Comparison of ENCODE assay signal across 17 mouse cellular contexts in genomic region chr4:123110751-123111150, GRCm38 (mm10). TPM values are rescaled to one million over a fixed set of nuclear protein-coding genes. Genes with fewer than 3 reads are reported as not detected.
"Had no signal": no experiment of that assay in that cellular context is flagged by ENCODE, and none has a peak within 500 bp of the region (broad histone marks: within the 10 kb centered on the region; RNA-seq: fewer than 3 reads in every experiment).

No protein-coding gene starts in this region.

- H3K4me3 ChIP-seq: limb, embryonic 12.5 days; limb, embryonic 15.5 days; megakaryocyte, embryonic 14.5 days; midbrain, embryonic 10.5 days; midbrain, embryonic 15.5 days; neural tube, embryonic 12.5 days; neural tube, embryonic 15.5 days had no signal

- DNase-seq: kidney, adult 18-20 months; kidney, adult 9 months; kidney, postnatal 14 days; kidney, postnatal 4 days; liver, postnatal 0 days; lung, embryonic 14.5 days; thymus, postnatal 25 days had no signal

- H3K27ac ChIP-seq: limb, embryonic 12.5 days; limb, embryonic 15.5 days; liver, embryonic 14.5 days; midbrain, embryonic 10.5 days; midbrain, embryonic 15.5 days; neural tube, embryonic 12.5 days; neural tube, embryonic 15.5 days; stomach, postnatal 0 days had no signal

RNA-seq across cellular contexts. Expression of gene Oxct2b, which starts 5.3 kb away (rescaled TPM):
- total RNA-seq: layer of hippocampus, adult 18-20 months had no signal

RNA-seq across cellular contexts. Expression of gene Bmp8b, which starts 5.8 kb away (rescaled TPM):
- total RNA-seq: layer of hippocampus, adult 18-20 months had no signal
